Mouse (Mus musculus): Measurements from ENCODE around the gene Apobec1. TPM values are rescaled to one million over a fixed set of nuclear protein-coding genes. Genes with fewer than 3 reads are reported as not detected.
"Not testable (repeated sequence)": the region's sequence is repeated elsewhere in the genome, so short reads cannot be mapped to it uniquely, and the experiment has no call there.

The Apobec1 gene
- total RNA-seq, 2 experiments from 2014 or later, result 4.0 to 7.4 TPM

DNA sequence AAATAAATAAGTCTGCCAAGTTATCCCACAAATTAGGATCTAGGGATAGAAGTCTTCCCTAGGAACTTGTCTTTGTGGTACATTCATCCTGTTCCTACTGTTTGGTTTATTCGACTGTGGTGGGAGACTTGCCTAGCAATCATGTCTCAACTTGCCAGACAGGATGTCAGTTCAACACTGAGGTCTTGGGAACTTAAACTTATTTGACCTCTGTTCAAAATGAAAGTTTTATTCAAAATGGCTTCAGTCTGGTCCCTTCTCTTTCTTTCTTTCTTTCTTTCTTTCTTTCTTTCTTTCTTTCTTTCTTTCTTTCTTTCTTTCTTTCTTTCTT is 713 bp upstream of the Apobec1 start:
- DNase-seq, result no peak

DNA sequence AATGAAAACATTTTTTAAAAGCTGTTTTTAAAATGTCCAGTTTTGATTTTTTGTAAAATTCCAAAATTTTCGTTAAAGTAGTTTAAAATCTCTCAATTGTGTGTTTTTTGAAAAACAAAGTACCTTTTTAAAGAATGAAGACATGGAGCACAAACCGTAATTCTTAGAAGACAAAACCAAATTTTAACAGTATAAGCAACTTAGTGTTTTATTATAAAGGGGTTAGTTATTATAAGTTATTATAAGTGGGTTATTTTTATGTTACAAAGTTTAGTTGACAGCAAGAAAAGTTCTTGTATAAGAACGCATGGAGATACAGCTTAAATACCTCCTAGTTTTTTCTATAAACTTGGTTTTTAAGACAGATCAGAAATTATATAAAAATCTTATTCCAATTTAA is 629 bp downstream of the Apobec1 start:
- DNase-seq, result no peak

DNA sequence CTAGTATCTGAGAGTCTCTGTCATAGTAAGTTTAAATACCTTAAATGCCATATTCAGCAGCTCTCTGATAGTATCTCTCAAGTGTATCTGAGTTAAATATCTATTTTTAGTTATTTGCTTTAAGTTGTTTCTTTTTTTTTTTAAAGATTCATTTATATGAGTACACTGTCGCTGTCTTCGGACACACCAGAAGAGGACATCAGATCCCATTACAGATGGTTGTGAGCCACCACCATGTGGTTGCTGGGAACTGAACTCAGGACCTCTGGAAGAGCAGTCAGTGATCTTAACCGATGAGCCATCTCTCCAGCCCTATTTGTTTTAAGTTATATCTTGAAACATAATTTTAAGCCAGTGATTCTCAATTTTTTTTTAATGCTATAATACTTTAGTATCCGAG is 1.2 kb downstream of the Apobec1 start:
- DNase-seq, result no peak

DNA sequence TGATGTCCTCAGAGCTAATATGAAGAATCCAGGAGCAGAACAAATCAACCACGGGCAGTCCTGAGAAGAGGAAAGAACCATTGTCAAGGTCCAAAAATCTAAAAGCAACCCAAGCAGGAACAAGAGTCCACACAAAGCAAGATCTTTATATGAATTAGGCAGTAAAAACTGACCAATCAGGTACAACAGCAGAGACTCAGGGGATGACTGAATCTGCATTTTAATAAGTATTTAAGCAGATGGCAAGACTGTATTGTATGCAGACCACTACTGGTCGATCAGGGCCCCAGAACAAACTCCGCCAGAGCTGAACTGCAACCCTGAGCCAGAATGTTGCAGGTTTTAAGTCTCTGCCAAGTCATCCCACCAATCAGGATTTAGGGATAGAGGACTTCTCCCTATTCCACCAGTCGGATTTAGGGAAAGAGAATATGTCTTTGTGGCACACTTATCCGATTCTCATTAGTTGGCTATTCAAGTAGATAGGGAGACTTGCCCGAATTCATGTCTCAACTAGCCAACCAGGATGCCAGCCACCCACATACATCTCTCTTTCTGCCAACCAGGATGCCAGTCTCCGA is 2.1 kb downstream of the Apobec1 start:
- DNase-seq, result no peak

DNA sequence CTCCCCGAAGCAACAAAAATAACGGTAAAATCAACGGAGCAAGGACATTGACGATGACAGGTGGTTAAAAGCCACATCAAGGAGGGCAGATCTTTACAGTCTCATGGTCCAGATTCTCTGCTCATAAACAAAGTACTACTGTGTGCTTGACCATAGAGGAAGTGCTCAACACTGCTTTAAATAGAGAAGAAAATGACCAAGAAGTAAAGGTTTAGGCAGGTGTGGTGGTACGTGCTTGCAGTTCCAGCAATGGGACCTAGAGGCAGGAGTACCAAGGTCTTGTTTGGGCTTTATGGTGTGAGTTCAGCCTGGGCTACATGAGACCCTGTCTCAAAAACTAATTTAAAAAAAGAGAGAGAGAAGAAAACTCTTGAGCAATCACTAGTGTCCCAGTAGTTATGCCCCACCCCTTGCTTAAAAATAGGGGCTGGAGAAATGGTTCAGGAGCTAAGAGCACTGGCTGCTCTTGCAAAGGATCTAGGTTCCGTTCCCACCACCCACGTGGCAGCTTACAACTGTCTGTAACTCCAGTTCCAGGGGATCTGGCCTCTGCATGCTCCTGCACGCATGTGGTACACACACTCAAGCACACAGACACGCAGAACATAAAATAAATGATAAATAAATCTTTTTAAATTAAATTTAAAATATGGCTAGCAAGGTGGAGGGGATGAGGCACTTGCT is 3.0 kb downstream of the Apobec1 start:
- no peak for DNase-seq

DNA sequence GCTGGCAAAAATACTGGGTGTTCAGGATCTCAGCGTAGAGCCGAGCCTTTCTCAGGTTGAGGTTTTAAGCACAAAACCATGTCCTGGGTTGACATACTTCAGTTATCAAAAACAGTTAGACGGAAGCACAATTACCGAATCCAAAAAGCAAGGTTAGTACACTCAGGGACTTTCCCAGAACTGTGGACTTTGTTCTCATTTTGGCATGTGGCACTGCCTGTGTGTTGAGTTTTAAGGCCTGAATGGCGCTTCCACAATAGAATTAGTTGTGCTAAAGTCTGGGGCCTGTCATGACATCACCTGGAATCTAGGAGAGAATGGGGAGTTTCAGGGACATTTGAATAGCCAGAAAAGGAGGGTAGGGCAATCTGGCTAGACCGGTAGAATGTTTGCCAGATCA is 3.8 kb downstream of the Apobec1 start:
- DNase-seq, result no peak

DNA sequence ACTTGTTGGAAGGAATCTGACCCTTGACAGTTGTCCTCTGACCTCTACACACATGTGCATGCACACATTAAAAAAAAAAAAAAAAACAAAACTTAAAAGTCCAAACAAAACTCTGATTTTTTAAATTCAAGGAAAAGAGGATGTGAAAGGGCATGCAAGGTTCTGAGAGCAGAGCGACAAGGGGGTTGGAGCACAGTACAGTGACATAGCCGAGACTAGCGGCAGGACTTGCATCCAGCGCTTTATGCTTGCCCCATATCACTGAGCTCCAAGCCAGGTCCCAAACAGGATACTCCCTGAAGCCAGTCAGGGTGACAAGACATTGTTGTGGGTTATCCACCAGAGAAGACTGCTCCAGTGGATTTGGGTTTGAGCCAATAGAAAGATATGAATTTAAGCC is 4.2 kb downstream of the Apobec1 start:
- no peak for DNase-seq

DNA sequence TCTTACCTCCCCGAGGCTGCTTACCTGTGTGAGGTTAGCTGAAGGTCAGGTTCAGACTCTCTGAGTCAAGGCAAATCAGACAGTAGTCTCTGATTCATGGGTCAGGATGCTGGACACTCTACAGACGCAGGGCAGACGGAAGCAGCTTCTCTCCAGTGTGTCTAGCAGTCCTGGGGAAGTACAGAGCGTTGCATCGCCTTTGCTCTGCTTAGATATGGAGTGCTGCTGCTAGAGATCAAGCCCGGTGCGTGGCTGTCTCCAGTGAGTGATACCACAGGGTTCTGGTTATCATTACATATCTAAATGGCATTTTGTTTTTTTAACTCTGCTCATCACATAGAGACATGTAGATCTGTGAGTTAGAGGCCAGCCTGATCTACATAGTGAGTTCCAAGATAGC is 5.6 kb downstream of the Apobec1 start:
- DNase-seq, result no peak

DNA sequence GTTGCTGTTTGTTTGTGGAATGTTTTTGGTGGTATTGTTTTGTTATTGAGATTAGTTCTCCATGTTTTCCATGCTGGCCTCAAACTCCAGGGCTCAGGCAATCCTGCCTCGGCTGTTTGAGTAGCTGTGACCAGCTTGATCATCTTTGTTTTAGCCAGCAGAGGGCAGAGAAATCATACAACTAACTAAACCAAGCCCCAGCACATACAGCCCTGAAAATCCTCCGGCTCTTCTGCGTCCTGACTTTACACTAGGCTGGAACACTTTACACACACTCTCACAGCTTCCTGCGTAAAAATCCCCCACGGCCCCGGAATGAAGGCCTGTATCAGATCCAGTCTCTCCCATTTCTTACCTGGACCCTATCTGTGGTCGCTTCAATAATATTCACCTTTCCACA is 6.6 kb downstream of the Apobec1 start:
- peak; percentile 47 for DNase-seq

DNA sequence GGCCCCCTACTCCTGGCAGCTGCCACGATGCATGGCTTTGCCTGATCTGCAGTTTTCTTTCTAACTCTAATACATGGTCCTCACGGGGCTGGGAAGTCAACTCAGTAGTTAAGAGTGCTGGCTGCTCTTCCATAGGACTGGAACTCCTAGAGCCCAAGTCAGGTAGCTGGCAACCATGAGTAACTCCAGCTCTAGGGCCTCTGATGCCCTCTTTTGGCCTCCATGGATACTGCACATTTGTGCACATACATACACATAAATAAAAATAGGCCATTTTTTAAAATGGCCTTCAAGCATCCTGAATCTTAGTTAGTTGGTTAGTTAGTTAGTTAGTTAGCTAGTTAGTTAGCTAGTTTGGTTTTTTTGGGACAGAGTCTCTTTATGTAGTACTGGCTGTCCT is 9.3 kb downstream of the Apobec1 start:
- DNase-seq, result no peak

DNA sequence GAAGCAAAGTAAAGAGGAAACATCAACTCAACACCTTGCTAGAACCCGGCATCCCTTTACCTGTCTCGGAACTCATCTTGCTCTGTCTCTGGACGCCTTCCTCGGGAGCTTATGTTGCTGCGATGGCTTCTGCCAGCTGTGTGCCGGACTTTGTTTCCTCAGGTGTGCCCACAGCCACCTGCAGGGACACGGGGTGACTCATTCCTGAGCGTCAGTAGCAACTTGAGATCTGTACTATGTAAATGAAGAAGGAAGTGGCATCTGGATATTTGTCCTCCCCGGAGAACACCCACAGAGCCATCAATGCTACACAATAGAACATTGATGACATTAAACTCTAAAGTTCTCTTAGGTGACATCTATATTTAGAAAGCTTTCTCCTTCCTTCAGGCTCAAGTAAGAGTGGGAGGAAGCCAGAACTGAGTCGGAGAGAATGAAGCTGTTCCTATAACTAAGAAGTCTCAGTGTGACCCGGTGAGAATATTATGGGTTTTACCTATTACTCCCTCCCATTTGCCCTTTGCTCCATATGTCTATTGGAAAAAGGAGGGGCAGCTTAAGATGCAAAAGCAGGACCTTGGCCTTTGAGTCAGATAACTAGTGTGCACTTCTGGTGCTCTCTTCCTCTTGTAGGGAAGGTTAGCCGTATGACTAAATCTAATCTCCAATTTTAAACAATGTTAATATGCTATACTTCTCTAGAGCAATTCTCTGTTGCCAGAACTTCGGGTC is 11.1 kb downstream of the Apobec1 start:
- DNase-seq, result no peak

DNA sequence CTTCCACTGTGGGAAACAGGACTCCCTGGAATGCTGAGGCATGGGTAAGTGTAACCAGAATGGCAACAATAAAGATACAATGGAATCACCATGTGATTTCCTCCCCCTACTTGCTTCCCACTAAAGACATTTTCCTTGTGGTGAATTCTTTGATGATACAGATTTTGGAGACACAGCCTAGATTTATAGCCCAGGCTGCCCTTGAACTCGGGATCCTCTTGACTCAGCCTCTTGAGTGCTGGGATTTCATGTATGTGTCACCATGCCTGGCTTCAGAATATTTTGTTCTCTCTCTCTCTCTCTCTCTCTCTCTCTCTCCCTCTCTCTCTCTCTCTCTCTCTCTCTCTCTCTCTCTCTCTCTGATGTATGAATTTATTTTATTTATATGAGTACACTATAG is 23.2 kb downstream of the Apobec1 start:
- no peak for DNase-seq

DNA sequence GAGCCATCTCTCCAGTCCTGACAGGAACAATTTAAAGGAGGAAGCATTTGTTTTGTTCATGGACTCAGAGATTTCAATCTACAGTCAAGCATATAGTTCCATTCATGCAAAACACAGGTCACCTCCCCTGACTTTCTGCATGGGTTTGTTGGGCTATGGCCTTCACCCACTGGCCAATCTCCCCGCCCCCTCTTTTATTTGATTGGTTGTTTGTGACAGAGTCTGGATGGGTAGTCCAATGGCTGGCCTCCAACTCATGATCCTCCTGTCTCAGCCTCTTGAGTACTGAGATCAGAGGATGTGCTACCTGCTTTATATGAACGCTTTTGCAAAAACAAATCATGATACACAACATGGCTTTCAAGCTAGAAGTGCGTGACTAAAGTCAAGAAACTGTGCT is 25.2 kb downstream of the Apobec1 start:
- DNase-seq, result no peak

DNA sequence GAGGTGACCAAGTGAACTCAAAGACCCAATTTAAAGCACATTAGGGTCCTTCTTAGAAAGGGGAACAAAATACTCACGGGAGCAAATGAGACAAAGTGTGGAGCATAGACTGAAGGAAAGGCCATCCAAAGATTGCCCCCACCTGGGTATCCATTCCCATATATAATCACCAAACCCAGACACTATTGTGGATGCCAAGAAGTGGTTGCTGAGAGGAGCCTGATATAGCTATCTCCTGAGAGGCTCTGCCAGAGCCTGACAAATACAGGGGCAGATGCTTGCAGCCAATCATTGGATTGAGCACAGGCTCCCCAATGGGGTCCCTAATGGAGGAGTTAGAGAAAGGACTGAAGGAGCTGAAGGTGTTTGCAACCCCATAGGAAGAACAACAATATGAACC is 27.2 kb downstream of the Apobec1 start:
- not testable (repeated sequence) for DNase-seq

DNA sequence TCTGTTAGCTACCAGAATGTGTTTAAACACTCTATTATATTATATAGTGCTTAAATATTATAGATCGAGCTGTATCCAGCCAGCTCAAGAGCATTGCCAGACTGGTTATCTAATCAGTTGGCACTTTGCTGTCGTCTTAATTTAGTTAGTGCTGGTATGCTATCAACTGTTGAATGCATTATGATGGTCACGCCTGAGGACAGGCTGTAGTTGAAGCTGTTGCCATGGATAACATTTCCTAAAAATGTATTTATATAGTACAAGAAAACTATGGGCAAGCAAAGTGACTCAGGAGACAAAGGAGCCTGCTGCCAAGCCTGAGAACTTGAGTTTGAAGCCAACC is 30.7 kb downstream of the Apobec1 start:
- DNase-seq, result no peak

DNA sequence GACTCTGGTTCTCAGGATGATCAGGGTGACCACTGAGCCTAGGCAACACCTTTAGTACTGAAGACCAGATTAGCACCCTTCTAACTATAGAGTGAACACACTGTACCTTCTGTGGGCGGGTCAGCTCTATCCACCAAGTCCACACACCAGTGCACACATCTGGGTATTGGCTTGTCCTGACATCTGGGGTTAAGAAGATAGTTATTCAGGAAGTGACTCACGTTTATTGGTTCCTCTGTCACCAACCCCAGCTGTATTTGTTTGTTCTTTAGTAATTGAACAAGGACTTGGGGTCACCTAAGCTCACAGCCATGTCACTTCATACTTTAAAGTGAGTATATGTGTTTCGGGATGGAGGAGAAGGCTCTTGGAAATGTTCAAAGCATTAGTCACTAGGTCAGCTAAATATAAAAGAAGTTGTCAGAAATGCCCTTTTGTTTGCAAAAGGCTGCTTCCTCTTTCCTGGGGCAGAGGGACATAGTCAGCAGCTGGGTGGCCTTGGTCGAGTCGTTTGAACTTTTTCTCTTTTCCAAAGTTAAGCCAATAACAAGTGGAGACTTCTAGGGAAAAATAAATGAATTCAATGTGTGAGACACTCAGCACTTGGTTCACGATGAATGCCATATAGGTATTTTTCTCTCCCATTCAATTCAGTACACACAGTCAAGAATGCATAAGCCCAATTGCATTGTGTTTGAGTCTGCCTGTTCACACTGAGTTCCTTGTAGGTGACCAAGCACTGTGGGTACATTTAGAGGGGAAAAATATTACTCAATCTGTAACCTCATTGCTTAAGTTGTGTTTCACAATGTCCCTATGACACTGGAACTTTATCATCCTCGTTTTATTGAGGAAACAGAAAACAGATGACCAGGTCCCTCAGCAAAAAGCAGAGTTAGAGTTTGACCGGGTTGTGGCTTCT is 31.3 kb downstream of the Apobec1 start:
- no peak for DNase-seq

DNA sequence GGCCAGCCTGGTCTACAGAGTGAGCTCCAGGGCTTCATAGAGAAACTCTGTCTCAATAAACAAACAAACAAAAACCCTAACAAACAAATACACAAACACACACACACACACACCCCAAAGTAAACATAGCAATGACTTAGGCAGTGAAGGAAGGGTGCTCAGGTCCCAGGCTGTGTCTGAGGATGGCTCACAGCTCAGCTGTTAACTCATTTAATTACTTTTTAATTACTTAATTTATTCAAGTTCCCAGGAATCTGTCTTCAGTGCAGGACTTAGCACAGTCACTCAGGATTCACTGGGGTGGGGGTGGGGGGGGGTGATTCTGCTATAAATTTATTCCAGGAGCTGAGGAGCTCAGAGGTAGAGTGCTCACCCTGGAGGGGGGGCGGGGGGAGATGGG is 32.5 kb downstream of the Apobec1 start:
- no peak for DNase-seq

DNA sequence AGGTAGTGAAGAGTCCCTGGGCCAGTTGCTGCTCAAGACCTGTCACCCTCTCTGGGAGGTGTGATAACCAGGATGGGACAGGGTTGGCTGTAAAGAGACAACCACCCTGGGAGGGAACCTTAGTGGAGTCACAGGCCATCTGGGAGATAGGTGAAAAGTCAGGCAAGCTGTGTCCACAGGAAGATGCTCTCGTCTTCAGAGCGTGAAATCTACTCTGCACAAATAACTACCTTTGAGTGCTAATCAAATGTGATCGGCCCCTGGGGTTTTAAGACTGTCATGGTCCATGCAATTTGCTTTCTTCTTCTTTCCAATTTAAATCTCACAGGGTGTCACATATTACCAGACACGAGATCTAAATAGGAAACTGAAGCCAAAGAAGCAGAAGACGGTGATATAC is 33.1 kb downstream of the Apobec1 start:
- DNase-seq, result no peak

DNA sequence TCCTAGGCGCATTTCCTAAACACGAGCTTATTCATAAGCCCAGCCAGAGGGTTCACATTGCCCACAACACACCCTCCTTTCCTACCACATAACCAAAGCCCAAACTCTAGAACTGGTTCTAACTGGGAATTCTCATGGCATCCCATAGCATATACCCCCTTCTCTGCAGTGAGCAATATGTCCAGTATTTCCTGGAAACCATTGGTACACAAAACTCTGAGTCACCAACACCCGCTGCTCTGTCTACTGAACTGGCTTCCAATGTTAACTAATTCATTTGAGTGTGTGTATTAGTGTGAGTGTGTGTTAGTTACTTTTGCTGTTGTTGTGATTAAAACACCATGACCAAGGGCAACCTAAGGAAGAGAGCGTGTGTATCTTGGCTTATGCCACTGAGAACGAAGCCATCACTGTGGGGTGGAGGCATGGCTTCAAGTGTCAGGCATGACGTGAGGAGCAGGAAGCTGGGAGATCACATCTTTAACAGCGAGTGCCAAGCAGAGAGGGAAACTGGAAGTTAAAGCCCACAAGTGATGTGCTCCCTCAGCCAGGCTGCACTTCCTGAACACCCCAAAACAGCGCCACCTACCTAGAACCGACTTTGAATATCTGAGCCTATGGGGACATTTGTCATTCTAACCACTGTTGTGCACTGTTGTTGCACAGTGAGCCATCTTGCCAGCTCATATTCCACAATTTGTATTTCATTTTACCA is 37.0 kb downstream of the Apobec1 start:
- DNase-seq, result no peak

DNA sequence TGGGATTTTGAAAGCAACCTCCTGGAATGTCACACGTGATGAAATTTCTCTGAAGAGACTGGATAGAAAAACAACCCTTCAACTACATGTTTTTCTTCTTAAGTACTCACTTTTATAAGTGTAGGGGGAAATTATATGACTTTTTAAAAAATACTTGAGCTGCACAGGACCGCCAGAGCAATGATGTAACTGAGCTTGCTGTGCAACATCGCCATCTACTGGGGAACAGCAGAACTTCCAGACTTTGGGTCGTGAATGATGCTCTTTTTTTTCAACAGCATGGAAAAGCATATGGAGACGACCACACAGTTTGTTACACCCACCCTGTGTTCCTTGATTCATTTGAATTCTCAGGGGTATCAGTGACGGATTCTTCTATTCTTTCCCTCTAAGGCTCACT is 39.8 kb downstream of the Apobec1 start:
- peak; percentile 76 for DNase-seq

DNA sequence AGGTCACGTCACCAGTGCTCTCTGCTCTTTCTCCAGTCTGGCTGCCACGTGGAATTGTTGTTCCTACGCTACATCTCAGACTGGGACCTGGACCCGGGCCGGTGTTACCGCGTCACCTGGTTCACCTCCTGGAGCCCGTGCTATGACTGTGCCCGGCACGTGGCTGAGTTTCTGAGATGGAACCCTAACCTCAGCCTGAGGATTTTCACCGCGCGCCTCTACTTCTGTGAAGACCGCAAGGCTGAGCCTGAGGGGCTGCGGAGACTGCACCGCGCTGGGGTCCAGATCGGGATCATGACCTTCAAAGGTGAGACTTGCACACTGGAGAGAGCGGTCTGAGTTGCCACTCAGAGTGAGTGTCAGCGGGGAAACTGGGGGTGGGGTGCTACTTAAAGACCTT is 41.2 kb downstream of the Apobec1 start:
- DNase-seq, result no peak

DNA sequence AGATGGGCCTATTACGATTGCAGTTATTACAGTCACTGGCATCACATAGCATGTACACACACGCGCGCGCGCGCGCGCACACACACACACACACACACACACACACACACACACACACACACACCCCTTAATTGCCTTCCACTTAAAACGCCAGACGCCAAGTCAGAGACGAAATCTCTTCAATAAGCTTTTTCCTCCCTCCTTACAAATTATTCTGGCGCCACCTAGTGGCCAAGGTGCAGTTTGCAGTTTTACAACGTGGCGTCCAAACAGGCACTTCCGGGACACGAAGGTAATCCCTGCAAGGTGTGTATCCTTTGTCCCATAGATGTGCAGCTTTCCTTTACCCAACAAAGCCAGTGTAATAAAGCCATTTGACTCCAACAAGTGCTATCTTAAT is 41.8 kb downstream of the Apobec1 start:
- peak; percentile 81 for DNase-seq
